Mouse (Mus musculus): Measurements from ENCODE around the gene Tgfa. TPM values are rescaled to one million over a fixed set of nuclear protein-coding genes. Genes with fewer than 3 reads are reported as not detected.

Gene Tgfa
- polyA plus RNA-seq, 1 experiment from 2014 or later, result 12.6 TPM

DNA sequence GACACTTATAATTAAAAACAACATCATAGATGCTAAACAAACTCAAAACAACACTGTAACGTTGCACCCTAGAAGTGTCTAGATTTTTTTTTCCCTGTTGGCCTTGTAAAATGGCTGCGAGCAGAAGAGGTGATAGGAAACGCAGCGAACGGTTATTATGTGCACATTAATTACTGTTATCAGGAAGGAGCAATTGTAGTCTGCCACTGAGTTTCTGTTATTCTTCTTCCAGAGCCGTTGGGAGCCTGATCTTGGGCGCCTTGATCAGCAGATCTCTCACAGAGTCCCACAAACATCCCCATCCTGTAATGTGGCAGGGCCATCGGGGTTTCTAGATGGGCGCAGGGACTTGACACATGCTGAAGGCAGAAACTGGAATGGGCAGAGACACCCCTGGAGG is 28.6 kb upstream of the Tgfa start:
- Histone ChIP-seq H3K36me3 (no peaks in the 10 kb centered on the region), H3K27ac (replicated peaks) (no peak overlapping the region), H3K9ac (replicated peaks) (no peak overlapping the region), H3K9me3 (no peaks in the 10 kb centered on the region), H3K4me2 (replicated peaks) (no peak overlapping the region), H3K4me1 (no peaks in the 10 kb centered on the region), H3K27me3 (no peaks in the 10 kb centered on the region), H3K4me3 (no peak overlapping the region)
- WGBS, result 78% methylated on average over 9 of the region's 9 CpGs
- no peak for ATAC-seq (replicated peaks)

DNA sequence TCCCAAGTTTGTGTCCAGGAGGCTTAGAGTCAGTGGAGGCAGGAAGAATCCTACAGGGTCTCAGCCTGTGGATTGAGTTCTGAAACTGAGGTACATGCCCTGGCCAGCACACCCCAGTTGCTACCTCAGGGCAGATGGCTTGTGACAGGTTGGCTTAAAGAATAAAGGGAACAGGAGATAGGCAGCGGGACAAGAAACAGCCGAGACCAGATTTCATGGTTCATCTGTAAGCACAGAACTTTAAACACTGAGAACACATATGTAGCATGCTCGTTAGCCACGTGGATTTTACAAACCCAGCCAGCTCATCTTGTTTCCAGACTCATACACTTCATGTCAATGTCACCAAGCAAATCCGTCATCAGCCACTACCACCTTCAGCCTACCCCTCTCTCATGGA is 27.2 kb upstream of the Tgfa start:
- ATAC-seq (replicated peaks), result no peak
- Histone ChIP-seq H3K9ac (replicated peaks) (no peak overlapping the region), H3K36me3 (no peaks in the 10 kb centered on the region), H3K4me1 (no peaks in the 10 kb centered on the region), H3K27ac (replicated peaks) (no peak overlapping the region), H3K27me3 (no peaks in the 10 kb centered on the region), H3K4me3 (no peak overlapping the region), H3K4me2 (replicated peaks) (no peak overlapping the region), H3K9me3 (no peaks in the 10 kb centered on the region)
- 58% methylated on average over 5 of the region's 5 CpGs for WGBS

DNA sequence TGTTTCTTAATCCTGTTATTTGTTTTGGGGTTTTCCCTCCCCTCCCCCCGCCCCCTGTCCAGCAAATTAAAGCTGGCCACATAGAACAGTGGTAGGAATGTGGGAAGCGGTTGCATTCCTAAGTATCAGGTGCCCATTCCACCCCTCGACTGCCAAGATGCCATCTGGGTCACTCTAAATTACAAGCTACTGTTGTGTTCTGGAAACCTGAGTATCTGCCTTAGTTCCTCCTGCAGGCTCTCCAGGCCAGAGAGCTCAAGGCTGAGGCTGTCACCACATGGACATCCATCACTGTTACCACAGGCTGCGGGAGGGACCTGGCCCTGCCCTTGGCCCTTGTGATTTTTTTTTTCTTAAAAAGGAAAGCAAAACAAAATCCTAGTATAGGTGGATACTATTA is 25.9 kb upstream of the Tgfa start:
- H3K27me3 ChIP-seq, result no peaks in the 10 kb centered on the region

DNA sequence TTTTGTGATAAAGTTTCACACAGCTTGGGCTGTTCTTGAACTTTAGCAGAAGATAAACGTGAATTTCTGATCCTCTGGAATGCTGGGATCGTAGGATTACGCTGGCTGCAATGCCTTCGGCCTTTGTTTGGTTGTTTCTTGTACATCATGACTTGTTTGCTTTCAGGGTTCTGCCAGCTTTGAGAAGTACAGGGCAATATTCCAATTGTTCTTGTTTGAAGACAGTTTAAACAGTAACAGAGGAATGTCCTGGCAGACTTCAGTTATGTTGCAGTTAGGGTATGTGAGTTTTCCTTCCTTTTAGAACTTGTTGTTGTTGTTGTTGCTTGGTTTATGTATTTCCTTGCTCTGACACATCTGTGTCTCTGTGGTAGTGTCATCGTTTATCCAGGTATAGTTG is 18.8 kb upstream of the Tgfa start:
- Histone ChIP-seq H3K36me3 (no peaks in the 10 kb centered on the region), H3K9ac (replicated peaks) (no peak overlapping the region), H3K27me3 (no peaks in the 10 kb centered on the region), H3K4me3 (no peak overlapping the region), H3K4me1 (no peaks in the 10 kb centered on the region), H3K27ac (replicated peaks) (no peak overlapping the region), H3K4me2 (replicated peaks) (no peak overlapping the region), H3K9me3 (no peaks in the 10 kb centered on the region)
- WGBS, result 77% methylated on average over 5 of the region's 5 CpGs
- ATAC-seq (replicated peaks), result no peak

More for the DNA sequence above, 25.9 kb upstream of the Tgfa start:
- no peak overlapping the region for H3K27ac ChIP-seq (replicated peaks)
- WGBS, result 71% methylated on average over 4 of the region's 4 CpGs
- H3K4me1 ChIP-seq, result no peaks in the 10 kb centered on the region
- H3K4me3 ChIP-seq, result no peak overlapping the region
- no peak for ATAC-seq (replicated peaks)
- H3K9me3 ChIP-seq, result no peaks in the 10 kb centered on the region
- H3K36me3 ChIP-seq, result no peaks in the 10 kb centered on the region
- no peak overlapping the region for H3K9ac ChIP-seq (replicated peaks)
- no peak overlapping the region for H3K4me2 ChIP-seq (replicated peaks)

DNA sequence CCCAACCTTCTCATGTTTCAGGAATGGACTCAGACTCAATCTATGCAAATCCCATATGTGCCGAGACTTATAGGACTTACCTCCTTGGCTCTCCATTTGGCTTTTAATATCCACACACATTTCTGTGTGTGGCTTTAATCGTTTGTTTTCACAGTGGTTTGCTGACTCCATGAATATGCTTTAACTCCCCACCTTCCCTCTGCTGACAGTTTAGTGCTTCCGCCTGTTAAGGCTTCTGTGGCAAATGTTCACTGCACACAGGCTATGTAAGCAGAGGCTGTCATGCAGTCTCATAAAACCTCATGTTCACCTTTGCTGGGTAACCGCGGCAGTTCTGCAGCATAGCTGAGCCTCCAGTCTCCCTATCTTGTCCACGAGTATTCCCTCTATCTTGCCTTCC is 18.3 kb upstream of the Tgfa start:
- no peak for ATAC-seq (replicated peaks)
- Histone ChIP-seq H3K27ac (replicated peaks) (no peak overlapping the region), H3K4me1 (no peaks in the 10 kb centered on the region)

DNA sequence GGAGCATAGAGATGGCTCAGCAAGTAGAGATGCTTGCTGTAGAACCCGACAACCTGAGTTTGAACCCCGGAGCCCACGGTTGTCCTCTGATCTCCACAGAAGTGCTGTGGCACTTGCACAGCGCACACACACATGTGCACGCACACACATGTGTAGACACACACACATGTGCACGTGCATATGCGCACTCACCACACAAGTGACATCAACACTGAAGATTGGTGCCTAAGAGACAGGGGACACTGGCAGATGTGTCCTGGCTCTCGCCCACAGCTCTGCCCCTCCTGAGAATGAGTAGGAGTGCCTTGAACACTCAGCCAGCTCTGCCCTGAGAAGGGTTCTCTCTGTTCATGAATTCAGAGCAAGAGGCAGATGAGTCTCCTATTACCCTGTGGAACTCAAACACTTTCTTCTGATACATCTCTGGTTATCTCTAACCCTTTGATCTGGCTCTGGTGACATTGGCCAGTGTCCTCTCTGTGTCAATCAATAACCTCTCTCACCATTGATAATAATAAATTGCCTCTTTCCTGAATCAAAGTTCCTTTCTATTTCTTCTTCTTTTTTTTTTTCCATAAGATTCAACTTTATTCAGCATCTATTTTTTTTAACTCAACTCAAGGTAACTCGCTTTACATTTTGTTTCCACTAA is 17.6 kb upstream of the Tgfa start:
- Histone ChIP-seq H3K4me1 (no peaks in the 10 kb centered on the region), H3K9ac (replicated peaks) (no peak overlapping the region)

More for the DNA sequence above, 18.3 kb upstream of the Tgfa start:
- Histone ChIP-seq H3K27me3 (no peaks in the 10 kb centered on the region), H3K4me2 (replicated peaks) (no peak overlapping the region), H3K36me3 (no peaks in the 10 kb centered on the region), H3K4me3 (no peak overlapping the region), H3K9me3 (no peaks in the 10 kb centered on the region), H3K9ac (replicated peaks) (no peak overlapping the region)
- 80% methylated on average over 6 of the region's 6 CpGs for WGBS

DNA sequence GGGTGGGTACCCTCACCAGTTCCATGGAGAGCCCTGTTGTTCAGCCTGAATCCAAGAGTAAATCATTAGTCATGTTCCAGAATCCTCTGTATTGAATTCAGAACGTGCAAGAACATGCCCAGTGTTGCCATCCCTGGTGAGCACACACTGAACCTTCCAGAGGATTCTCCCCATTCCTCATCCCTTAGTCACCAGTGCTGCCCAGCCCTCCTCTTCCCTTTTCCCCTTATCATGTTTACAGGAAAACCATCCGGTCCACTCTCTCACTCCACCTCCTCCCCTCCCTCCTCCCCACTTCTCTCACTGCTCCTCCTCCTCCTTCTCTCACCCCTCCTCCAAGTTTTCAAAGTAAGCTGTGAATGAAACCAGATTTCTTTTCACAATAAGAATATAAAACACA is 14.4 kb upstream of the Tgfa start:
- WGBS, result 44% methylated on average over 2 of the region's 2 CpGs
- Histone ChIP-seq H3K36me3 (no peaks in the 10 kb centered on the region), H3K4me2 (replicated peaks) (no peak overlapping the region), H3K27ac (replicated peaks) (no peak overlapping the region), H3K9me3 (no peaks in the 10 kb centered on the region), H3K4me3 (no peak overlapping the region), H3K27me3 (no peaks in the 10 kb centered on the region), H3K4me1 (no peaks in the 10 kb centered on the region), H3K9ac (replicated peaks) (no peak overlapping the region)
- ATAC-seq (replicated peaks), result no peak

More for the DNA sequence above, 17.6 kb upstream of the Tgfa start:
- Histone ChIP-seq H3K4me3 (no peak overlapping the region), H3K36me3 (no peaks in the 10 kb centered on the region), H3K27me3 (no peaks in the 10 kb centered on the region), H3K9me3 (no peaks in the 10 kb centered on the region), H3K4me2 (replicated peaks) (no peak overlapping the region), H3K27ac (replicated peaks) (no peak overlapping the region)
- ATAC-seq (replicated peaks), result no peak
- WGBS, result 94% methylated on average over 9 of the region's 9 CpGs

DNA sequence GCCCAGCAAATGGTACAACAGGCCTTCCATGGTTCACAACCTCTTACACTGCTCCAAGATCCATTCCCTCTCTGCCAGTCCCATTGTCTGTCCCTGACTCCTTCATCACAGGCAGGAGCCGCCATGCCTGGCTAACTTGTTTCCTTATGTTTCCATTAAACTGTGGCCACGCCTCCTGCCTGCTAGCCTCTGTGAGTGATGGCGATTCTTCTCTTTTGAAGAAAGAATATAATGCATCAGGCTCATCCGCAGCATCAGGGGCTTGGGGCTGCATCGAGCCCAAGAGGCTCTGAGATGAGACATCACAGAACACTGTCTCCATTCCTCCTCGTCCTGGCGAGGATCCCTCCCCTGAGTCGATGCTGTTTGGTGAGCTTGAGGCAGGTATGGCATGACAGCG is 13.0 kb upstream of the Tgfa start:
- Histone ChIP-seq H3K4me2 (replicated peaks) (no peak overlapping the region), H3K9me3 (no peaks in the 10 kb centered on the region), H3K9ac (replicated peaks) (no peak overlapping the region), H3K36me3 (no peaks in the 10 kb centered on the region), H3K27ac (replicated peaks) (no peak overlapping the region), H3K4me3 (no peak overlapping the region), H3K27me3 (no peaks in the 10 kb centered on the region), H3K4me1 (no peaks in the 10 kb centered on the region)
- ATAC-seq (replicated peaks), result no peak
- 61% methylated on average over 9 of the region's 9 CpGs for WGBS

DNA sequence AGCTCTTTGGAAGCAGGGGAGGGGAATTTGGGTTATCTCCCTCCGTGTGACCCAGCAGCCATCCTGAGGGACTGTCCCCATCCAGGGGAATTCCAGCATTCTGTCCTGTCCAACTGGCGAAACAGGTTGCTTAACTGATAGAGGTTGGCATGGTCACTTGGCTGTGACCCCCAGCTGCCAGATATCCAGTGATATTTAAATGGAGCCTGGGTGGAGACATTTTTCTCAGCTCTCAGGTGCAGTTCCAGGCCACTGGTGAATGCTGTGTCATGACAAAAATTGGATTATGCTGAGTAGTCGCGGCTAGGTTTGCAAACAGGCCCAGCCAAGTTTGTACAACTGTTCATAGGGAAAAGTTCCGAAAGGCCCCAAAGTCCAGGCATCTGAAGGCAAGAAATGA is 12.4 kb upstream of the Tgfa start:
- ATAC-seq (replicated peaks), result no peak
- no peaks in the 10 kb centered on the region for H3K27me3 ChIP-seq
- H3K4me1 ChIP-seq, result no peaks in the 10 kb centered on the region
- 90% methylated on average over 5 of the region's 5 CpGs for WGBS
- H3K4me2 ChIP-seq (replicated peaks), result no peak overlapping the region
- H3K9me3 ChIP-seq, result no peaks in the 10 kb centered on the region
- no peak overlapping the region for H3K27ac ChIP-seq (replicated peaks)
- H3K9ac ChIP-seq (replicated peaks), result no peak overlapping the region
- H3K4me3 ChIP-seq, result no peak overlapping the region
- no peaks in the 10 kb centered on the region for H3K36me3 ChIP-seq

DNA sequence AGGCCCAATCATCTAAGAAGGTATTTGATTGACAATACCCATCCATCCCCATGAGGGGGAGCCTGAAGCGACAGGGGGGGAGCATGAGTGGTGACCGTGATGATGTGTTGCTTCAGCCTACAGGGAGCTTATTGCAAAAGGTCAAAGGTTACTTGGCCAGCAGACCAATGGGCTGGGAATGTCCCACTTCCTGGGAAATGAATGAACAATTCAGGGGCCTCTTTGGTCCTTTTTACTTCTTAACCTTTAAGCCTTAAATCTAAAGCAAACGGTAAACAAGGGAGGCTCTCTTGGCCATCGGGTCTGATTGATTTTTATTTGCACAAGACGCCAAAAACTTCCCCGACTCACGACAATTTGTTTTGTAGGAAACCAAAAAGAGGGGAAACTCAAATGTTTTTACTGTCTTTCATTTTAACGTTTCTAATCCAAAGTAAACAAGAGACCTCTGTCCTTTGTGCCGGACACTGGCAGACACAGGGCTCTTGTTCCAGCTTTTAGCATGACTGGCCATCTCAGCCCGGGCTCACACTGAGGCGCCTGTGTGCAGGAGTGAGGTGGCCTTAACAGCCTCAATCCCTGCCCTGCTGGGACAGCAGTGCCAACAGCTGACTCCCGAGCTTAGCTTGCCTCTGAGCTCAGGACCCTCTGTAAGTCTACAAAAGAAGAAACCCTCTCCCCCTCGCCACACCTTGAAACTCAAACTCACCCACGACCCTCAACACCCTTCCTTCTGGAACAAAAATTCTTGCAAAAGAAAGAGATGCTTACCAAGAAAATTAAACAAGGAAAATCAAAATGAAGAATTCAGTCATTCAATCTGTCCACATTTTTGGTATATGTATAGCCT is 8.7 kb upstream of the Tgfa start:
- 49% methylated on average over 14 of the region's 14 CpGs for WGBS
- Histone ChIP-seq H3K4me2 (replicated peaks) (no peak overlapping the region), H3K9ac (replicated peaks) (no peak overlapping the region), H3K4me3 (no peak overlapping the region), H3K9me3 (no peaks in the 10 kb centered on the region), H3K4me1 (no peaks in the 10 kb centered on the region), H3K27ac (replicated peaks) (no peak overlapping the region), H3K27me3 (no peaks in the 10 kb centered on the region), H3K36me3 (no peaks in the 10 kb centered on the region)
- no peak for ATAC-seq (replicated peaks)

DNA sequence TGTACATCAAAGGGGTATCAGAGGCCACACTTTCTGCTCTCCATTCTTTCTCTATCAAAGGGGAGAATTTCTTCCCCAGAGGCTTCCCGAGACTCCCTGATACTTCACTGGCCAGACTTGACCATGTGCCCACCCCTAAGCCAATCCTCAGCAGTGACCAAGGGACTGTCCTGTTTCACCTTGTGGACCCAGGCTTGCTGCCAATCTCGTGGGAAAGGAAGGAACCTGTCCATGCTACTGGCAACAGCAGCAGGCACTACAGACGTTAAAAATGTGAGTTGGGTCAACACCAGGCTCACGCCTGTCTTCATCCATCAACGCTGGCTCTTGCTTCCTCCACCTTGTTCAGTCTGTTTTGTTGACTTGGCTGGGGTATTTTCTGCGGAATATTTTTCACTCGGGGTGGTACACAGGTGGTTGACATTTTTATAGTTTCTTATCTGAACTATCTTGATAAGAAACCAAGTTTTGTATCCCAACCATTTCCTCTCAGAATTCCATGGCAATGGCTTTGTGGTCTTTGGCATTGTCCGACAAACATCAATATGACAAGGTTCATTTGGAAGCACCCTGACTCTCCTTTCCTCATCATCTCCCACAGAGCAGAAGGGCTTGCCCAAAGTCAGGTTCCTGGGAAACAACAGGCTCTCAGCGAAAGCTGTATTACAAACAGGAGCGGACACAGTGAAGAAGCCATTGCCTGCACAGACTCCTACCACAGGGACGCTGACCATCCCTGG is 6.1 kb upstream of the Tgfa start:
- no peak overlapping the region for H3K27ac ChIP-seq (replicated peaks)
- no peaks in the 10 kb centered on the region for H3K27me3 ChIP-seq
- 88% methylated on average over 11 of the region's 11 CpGs for WGBS
- no peaks in the 10 kb centered on the region for H3K4me1 ChIP-seq
- no peak overlapping the region for H3K4me2 ChIP-seq (replicated peaks)
- no peak for ATAC-seq (replicated peaks)
- no peaks in the 10 kb centered on the region for H3K9me3 ChIP-seq
- H3K36me3 ChIP-seq, result no peaks in the 10 kb centered on the region
- no peak overlapping the region for H3K9ac ChIP-seq (replicated peaks)
- H3K4me3 ChIP-seq, result no peak overlapping the region

DNA sequence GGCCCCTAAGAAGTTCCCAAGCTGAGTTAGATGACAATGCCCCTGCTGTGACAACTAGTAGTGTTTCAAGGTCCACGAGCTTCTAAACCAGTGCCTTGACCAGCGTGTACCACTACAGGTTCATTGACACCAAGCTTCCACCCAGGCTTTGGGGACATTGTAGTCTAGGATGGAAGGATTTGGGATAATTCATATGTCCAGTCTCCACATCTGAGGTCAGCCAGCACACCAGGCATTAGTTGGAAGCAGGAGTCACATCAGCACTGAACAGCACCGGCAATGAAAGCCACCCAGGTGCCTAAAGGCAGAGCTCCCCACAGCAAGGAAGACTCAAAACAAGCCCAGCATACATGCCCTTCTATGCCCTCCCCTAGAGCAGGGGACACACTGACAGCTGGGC is 4.4 kb upstream of the Tgfa start:
- ATAC-seq (replicated peaks), result no peak
- H3K4me1 ChIP-seq, result peaks cover 8% of the 10 kb centered on the region
- peaks cover 8% of the 10 kb centered on the region; the same call in 1 of the 2 replicates for H3K27me3 ChIP-seq
- no peaks in the 10 kb centered on the region for H3K36me3 ChIP-seq
- no peak overlapping the region for H3K27ac ChIP-seq (replicated peaks)
- no peak overlapping the region for H3K9ac ChIP-seq (replicated peaks)
- H3K4me2 ChIP-seq (replicated peaks), result no peak overlapping the region
- WGBS, result 83% methylated on average over 3 of the region's 3 CpGs
- H3K4me3 ChIP-seq, result no peak overlapping the region
- no peaks in the 10 kb centered on the region for H3K9me3 ChIP-seq

Measured in forebrain, embryonic 15.5 days (tissue).